Mouse (Mus musculus) liver, embryonic 14.5 days (tissue): ENCODE results near the gene Ndufb7. TPM values are rescaled to one million over a fixed set of nuclear protein-coding genes. Genes with fewer than 3 reads are reported as not detected.
"Not testable (repeated sequence)": the region's sequence is repeated elsewhere in the genome, so short reads cannot be mapped to it uniquely, and the experiment has no call there.

Experiments
- ATAC-seq: fragments of 200-750 bp; cut with Nextera tagmentation; 2 replicates; pipeline ENCODE4 v1.8.0; 2017; ENCODE audit warnings: moderate number of reproducible peaks, mild to moderate bottlenecking, moderate library complexity; ENCODE audit not compliant: insufficient read depth
- DNase-seq, 3 experiments: peaks; one replicate each; pipeline ENCODE4 v3.0.0-alpha.2; 2012 to 2013; ENCODE audit warnings: low read depth in 3 of 3, low spot score in 3 of 3
- H3K27ac ChIP-seq: fragments of 300-500 bp; sonication (generic); 2 replicates; pipeline ENCODE4 v1.5.1; 2014; ENCODE audit warnings: moderate library complexity, mild to moderate bottlenecking, control low read depth, inconsistent platforms
- H3K27me3 ChIP-seq: fragments of 300-500 bp; sonication (generic); 2 replicates; pipeline ENCODE4 v1.6.1; 2014; ENCODE audit warnings: mild to moderate bottlenecking, low read length, moderate library complexity; ENCODE audit not compliant: control insufficient read depth, insufficient read depth
- H3K36me3 ChIP-seq: fragments of 300-500 bp; sonication (generic); replicated peaks from 2 replicates; pipeline ENCODE4 v1.6.1; 2014; ENCODE audit warnings: low read depth; ENCODE audit not compliant: control insufficient read depth, insufficient read depth
- H3K4me1 ChIP-seq, 2 experiments: fragments of 200-500 bp in 1 of 2; fragments of 300-500 bp in 1 of 2; sonication (generic) in 1 of 2; replicated peaks; 2 replicates each; pipeline ENCODE4 v1.6.1; 2012 to 2014; ENCODE audit warnings: antibody characterized with exemption in 1 of 2, inconsistent platforms in 1 of 2, low read length in 1 of 2; ENCODE audit not compliant: control insufficient read depth in 2 of 2, insufficient read depth in 2 of 2
- H3K4me2 ChIP-seq: fragments of 300-500 bp; sonication (generic); 2 replicates; pipeline ENCODE4 v1.6.1; 2014; ENCODE audit warnings: low read depth, mild to moderate bottlenecking, control low read depth, moderate library complexity
- H3K4me3 ChIP-seq, 2 experiments: fragments of 200-500 bp in 1 of 2; fragments of 300-500 bp in 1 of 2; sonication (generic) in 1 of 2; 2 replicates each; pipeline ENCODE4 v1.5.1; 2012 to 2014; ENCODE audit warnings: low read depth in 2 of 2, low read length in 2 of 2, mild to moderate bottlenecking in 2 of 2, control low read depth in 1 of 2, inconsistent platforms in 1 of 2, moderate library complexity in 1 of 2; ENCODE audit not compliant: insufficient read depth in 1 of 2
- H3K9ac ChIP-seq: fragments of 300-500 bp; sonication (generic); replicated peaks from 2 replicates; pipeline ENCODE4 v1.6.1; 2014; ENCODE audit warnings: mild to moderate bottlenecking, control low read depth, moderate library complexity
- H3K9me3 ChIP-seq: fragments of 300-500 bp; sonication (generic); 2 replicates; pipeline ENCODE4 v1.6.1; 2016; ENCODE audit warnings: low read length, mixed read lengths; ENCODE audit not compliant: control insufficient read depth
- CTCF ChIP-seq: IDR thresholded peaks from 2 replicates; pipeline ENCODE4 v1.5.1; 2016; ENCODE audit warnings: antibody characterized with exemption, low read depth, control low read depth
- EP300 ChIP-seq: IDR thresholded peaks from 2 replicates; pipeline ENCODE4 v1.6.1; 2016; ENCODE audit warnings: antibody characterized with exemption, low read depth
- WGBS: fragments of 180-500 bp; shearing (Covaris S2); extraction: QIAGEN DNeasy Blood & Tissue Kit; methylation state at CpG from one replicate; pipeline ENCODE4 v1.1.7; 2014; ENCODE audit not compliant: insufficient replicate concordance; 5-methylcytosine and 5-hydroxymethylcytosine counted together
- polyA plus RNA-seq, 2 experiments: library from polyadenylated mRNA; depleted of rRNA in 1 of 2; stranded (reverse) in 1 of 2; unstranded in 1 of 2; fragments of >200 nt; fragmentation: Nextera tagmentation in 1 of 2; extraction: Ambion mirVana in 1 of 2; gene quantifications; 2 replicates each; pipeline versions ENCODE4 v1.2.1 to v1.2.3; 2012 to 2014

Gene Ndufb7
- polyA plus RNA-seq, 2 experiments: 197 to 290 TPM

DNA sequence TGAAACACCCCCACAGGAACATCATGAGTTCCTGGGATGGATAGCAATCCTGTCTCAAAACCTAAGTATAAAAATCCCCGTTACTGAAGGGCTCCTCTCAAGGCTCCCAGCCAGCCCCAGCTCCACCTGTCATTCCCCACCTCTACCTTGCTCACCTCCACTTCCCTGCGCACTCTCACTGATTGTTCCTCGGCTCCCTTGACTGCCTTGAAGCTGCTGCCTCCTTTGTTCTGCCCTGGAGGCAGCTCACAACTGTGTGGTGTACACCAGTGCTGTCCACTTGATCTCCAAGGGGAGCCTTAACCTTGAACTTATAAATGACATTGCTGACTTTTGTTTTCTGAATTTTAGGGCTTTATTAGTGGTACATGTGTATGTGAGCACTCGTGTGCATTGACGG, 1.7 kb downstream of the Ndufb7 start:
- 69% methylated on average over 5 of the region's 5 CpGs for WGBS
- no peaks in the 10 kb centered on the region for H3K27me3 ChIP-seq
- ATAC-seq: no peak
- H3K36me3 ChIP-seq: peaks cover 24% of the 10 kb centered on the region
- DNase-seq: no peak
- peaks cover 13 to 26% of the 10 kb centered on the region in 2 experiments for H3K4me1 ChIP-seq
- H3K9me3 ChIP-seq: no peaks in the 10 kb centered on the region
- H3K4me3 ChIP-seq: peak overlapping the region in 1 of 2 experiments; percentile 3; a peak in 1 of 4 replicates
- no peak overlapping the region for H3K27ac ChIP-seq
- H3K4me2 ChIP-seq: peak overlapping the region; percentile 94
- no peak overlapping the region for H3K9ac ChIP-seq
- no peak for TF ChIP-seq EP300
- no peak for TF ChIP-seq CTCF

DNA sequence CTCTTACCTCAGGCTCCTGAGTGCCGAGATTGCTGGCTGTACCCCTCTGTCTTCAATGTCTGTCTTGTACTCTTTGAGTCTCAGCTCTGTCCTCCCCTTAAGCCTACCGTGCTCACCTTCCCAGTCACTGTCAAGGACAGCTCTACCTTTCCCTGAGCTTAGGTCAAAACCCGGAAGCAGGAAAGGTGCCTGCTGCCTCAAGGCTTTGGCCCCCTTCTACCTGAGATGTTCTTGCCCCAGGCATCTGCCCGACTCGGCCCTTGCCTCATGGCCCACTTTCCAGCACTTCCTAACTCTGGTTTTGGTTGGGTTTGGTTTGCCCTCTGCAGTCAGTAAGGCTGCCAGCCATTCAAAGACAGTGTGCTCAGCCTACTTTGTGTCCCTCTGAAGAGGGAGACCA, 2.3 kb downstream of the Ndufb7 start:
- WGBS: 68% methylated on average over 5 of the region's 5 CpGs
- Histone ChIP-seq H3K27me3 (no peaks in the 10 kb centered on the region), H3K4me3 (no peak overlapping the region), H3K4me2 (no peak overlapping the region), H3K27ac (no peak overlapping the region), H3K4me1 (peaks cover 7 to 23% of the 10 kb centered on the region in 2 experiments), H3K36me3 (peaks cover 28% of the 10 kb centered on the region), H3K9ac (no peak overlapping the region), H3K9me3 (no peaks in the 10 kb centered on the region)
- TF ChIP-seq CTCF (no peak), EP300 (no peak)
- ATAC-seq: no peak
- no peak for DNase-seq

DNA sequence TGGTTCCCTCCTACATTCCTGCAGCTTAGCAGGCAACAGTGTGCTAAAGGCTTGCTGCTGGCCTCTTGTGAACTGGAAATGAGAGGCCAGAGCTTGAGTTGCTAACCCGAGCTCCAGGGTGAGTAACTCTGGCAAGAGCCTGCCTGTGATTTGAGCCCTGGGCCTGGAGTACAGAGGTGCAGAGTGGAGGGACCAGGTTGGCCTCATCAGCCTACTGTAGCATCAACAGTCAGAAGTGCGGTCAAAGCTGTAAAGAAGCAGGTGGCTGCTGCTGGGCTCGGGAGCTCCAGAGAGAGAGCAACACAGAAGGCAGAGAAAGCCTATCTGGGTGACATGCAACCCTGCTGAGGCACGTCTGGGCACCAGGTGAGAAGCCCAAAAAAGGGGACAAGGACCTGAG, 2.7 kb downstream of the Ndufb7 start:
- no peak overlapping the region for H3K4me2 ChIP-seq
- H3K4me3 ChIP-seq: no peak overlapping the region
- peaks cover 7 to 22% of the 10 kb centered on the region in 2 experiments for H3K4me1 ChIP-seq
- no peak for TF ChIP-seq EP300
- no peak for TF ChIP-seq CTCF
- ATAC-seq (no peak), DNase-seq (no peak)
- H3K9ac ChIP-seq: no peak overlapping the region
- H3K27me3 ChIP-seq: no peaks in the 10 kb centered on the region
- no peak overlapping the region for H3K27ac ChIP-seq
- WGBS: 53% methylated on average over 4 of the region's 4 CpGs
- no peaks in the 10 kb centered on the region for H3K9me3 ChIP-seq
- H3K36me3 ChIP-seq: peaks cover 28% of the 10 kb centered on the region

DNA sequence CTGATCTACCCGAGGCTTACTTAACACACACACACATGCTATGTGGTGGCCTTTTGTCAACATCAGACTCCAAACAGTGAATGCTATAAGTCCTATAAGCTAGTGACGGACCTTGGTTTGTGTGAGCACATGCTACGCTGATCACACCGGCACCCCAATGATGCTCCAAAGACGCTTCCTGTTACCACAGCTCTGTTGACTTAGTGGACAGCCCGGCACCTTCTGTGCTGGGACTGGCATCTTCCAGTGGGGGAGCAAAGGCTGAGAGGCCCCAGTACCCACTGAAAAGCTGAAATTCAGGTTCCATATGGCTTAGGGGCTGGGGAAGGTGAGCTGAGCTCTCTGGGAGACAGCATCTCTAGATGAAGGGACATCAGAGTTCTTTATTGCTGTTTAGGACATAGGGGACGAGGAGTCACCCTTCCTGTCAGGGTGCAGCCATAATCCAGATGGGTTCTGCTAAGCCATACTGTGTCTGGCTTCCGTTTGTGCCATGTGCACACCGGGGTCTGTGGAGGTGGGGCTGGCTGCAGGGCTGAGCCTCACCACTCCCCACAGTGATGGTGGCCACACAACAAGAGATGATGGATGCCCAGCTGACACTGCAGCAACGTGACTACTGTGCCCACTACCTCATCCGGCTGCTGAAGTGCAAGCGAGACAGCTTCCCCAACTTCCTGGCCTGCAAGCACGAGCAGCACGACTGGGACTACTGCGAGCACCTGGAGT, 4.0 kb downstream of the Ndufb7 start:
- ATAC-seq (no peak), DNase-seq (no peak)
- H3K27ac ChIP-seq: no peak overlapping the region
- no peak overlapping the region for H3K4me3 ChIP-seq
- H3K9me3 ChIP-seq: no peaks in the 10 kb centered on the region
- 78% methylated on average over 13 of the region's 15 CpGs for WGBS
- TF ChIP-seq EP300 (no peak), CTCF (no peak)
- no peak overlapping the region for H3K9ac ChIP-seq
- no peak overlapping the region for H3K4me2 ChIP-seq
- H3K36me3 ChIP-seq: peaks cover 28% of the 10 kb centered on the region
- no peaks in the 10 kb centered on the region for H3K27me3 ChIP-seq
- H3K4me1 ChIP-seq: peaks cover under 1 to 15% of the 10 kb centered on the region in 2 experiments

DNA sequence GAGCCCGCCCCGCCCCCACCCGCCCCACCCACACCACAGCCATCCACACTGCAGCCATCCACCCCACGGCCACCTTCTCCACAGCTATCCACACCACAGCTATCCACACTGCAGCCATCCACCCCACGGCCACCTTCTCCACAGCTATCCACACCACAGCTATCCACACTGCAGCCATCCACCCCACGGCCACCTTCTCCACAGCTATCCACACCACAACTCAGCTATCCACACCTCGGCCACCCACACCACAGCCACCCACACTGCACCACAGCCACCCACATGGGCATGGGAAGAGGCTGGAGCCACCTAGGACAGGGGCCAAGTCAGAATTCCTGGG, 4.5 kb downstream of the Ndufb7 start:
- not testable (repeated sequence) for H3K27ac ChIP-seq, ATAC-seq, H3K27me3 ChIP-seq, H3K9ac ChIP-seq, H3K4me2 ChIP-seq, H3K4me1 ChIP-seq, DNase-seq, H3K9me3 ChIP-seq, H3K4me3 ChIP-seq
- 72% methylated on average over 7 of the region's 7 CpGs for WGBS
- H3K36me3 ChIP-seq: peaks cover 28% of the 10 kb centered on the region
